Mouse (Mus musculus): ENCODE measurements around the gene 1810010D01Rik. TPM values are rescaled to one million over a fixed set of nuclear protein-coding genes. Genes with fewer than 3 reads are reported as not detected.

Gene 1810010D01Rik
- polyA plus RNA-seq, 1 experiment from 2014 or later: not detected

DNA sequence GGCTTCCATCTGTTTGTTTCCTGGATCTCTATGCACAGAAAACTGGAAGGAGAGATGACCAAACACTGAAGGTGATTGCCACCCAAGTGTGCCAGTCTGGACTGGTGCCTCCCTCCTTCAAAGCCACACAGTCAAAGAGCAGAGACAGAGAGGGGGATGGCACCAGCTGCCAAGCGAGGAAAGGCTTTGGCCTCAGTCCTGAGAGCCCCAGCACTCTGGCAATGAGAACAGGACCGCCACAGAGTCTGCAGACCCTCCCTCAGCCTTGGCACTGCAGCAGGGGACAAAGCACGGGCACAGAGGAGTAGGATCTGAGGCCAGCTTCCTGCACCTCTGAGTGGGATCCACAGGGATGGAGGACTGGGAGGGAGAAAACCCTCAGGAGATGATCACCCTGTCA, 38.2 kb downstream of the 1810010D01Rik start:
- Histone ChIP-seq H3K36me3 (ENCODE audit: control insufficient read depth, insufficient read depth, low read length) (no peaks in the 10 kb centered on the region), H3K9ac (replicated peaks; ENCODE audit: low read depth, low read length) (no peak overlapping the region), H3K9me3 (ENCODE audit: control insufficient read depth, low read length) (no peaks in the 10 kb centered on the region), H3K27ac (ENCODE audit: low read depth, low read length) (no peak overlapping the region), H3K27me3 (ENCODE audit: control insufficient read depth, insufficient read depth, low read length) (no peaks in the 10 kb centered on the region), H3K4me1 (ENCODE audit: control insufficient read depth, insufficient read depth, low read length) (peaks cover 7% of the 10 kb centered on the region), H3K4me3 (ENCODE audit: low read depth, low read length) (no peak overlapping the region), H3K4me2 (ENCODE audit: low read depth, low read length) (no peak overlapping the region)
- WGBS: 61% methylated on average over 3 of the region's 3 CpGs
- no peak for ATAC-seq (ENCODE audit: low read depth)

GRCm38 (mm10) chr7:145159283-145160240, 48.4 kb downstream of the 1810010D01Rik start:
- Histone ChIP-seq H3K4me1 (ENCODE audit: control insufficient read depth, insufficient read depth, low read length) (peaks cover 15% of the 10 kb centered on the region), H3K9me3 (ENCODE audit: control insufficient read depth, low read length) (no peaks in the 10 kb centered on the region), H3K27me3 (ENCODE audit: control insufficient read depth, insufficient read depth, low read length) (no peaks in the 10 kb centered on the region), H3K9ac (replicated peaks; ENCODE audit: low read depth, low read length) (no peak overlapping the region), H3K27ac (ENCODE audit: low read depth, low read length) (no peak overlapping the region), H3K36me3 (ENCODE audit: control insufficient read depth, insufficient read depth, low read length) (no peaks in the 10 kb centered on the region), H3K4me2 (ENCODE audit: low read depth, low read length) (no peak overlapping the region), H3K4me3 (ENCODE audit: low read depth, low read length) (no peak overlapping the region)
- WGBS: 6% methylated on average over 13 of the region's 13 CpGs
- peak; percentile 86 for ATAC-seq (ENCODE audit: low read depth)

Other genes with a start within 250 kb of the 1810010D01Rik start
- gene Tpcn2, start 75.9 kb upstream of the 1810010D01Rik start, polyA plus RNA-seq (2014; fragmentation: Nextera tagmentation; extraction: Ambion mirVana): 0.95 and 1.6 TPM in 2 replicates
- 0.09 and 2.5 TPM in 2 replicates for gene Mrgprf, start 92.7 kb upstream of the 1810010D01Rik start, polyA plus RNA-seq (2014; fragmentation: Nextera tagmentation; extraction: Ambion mirVana)
- 0.10 TPM in 1 of 2 replicates, not detected in the other for gene Mrgprd, start 106.7 kb upstream of the 1810010D01Rik start, polyA plus RNA-seq (2014; fragmentation: Nextera tagmentation; extraction: Ambion mirVana)